Mouse (Mus musculus) bone marrow, adult 2 months (tissue): ENCODE data around the gene Aldh1l1. TPM values are rescaled to one million over a fixed set of nuclear protein-coding genes. Genes with fewer than 3 reads are reported as not detected.
A peak's percentile ranks its signal among the peaks of the same experiment; 100 is the strongest.

Source experiments
- H3K27ac ChIP-seq: fragments of 200-500 bp; 2 replicates; pipeline ENCODE4 v1.5.1; 2012; ENCODE audit warnings: low read depth, mild to moderate bottlenecking, control low read depth, inconsistent platforms, low read length; ENCODE audit not compliant: control insufficient read depth, poor library complexity, insufficient read depth
- H3K4me1 ChIP-seq: fragments of 200-500 bp; 2 replicates; pipeline ENCODE4 v1.6.1; 2011; ENCODE audit warnings: low read length; ENCODE audit not compliant: control insufficient read depth, insufficient read depth
- H3K4me3 ChIP-seq: fragments of 200-500 bp; replicated peaks from 2 replicates; pipeline ENCODE3; 2011; ENCODE audit warnings: mild to moderate bottlenecking, low read depth, low read length, control low read depth; ENCODE audit not compliant: control insufficient read depth
- CTCF ChIP-seq: fragments of 200-500 bp; IDR thresholded peaks from 2 replicates; pipeline ENCODE4 v1.5.1; 2011; ENCODE audit warnings: low read length, control low read depth; ENCODE audit not compliant: control insufficient read depth, insufficient read depth
- POLR2A ChIP-seq: fragments of 200-500 bp; IDR thresholded peaks from 2 replicates; pipeline ENCODE4 v1.6.1; 2011; ENCODE audit warnings: low read depth, mild to moderate bottlenecking, control low read depth, low read length, borderline replicate concordance; ENCODE audit not compliant: control insufficient read depth
- WGBS: fragments of 180-500 bp; shearing (Covaris S2); methylation state at CpG from one replicate; pipeline ENCODE4 v1.1.7; 2018; 5-methylcytosine and 5-hydroxymethylcytosine counted together
- polyA plus RNA-seq: library from polyadenylated mRNA; stranded (reverse); fragments of >200 nt; gene quantifications from 2 replicates; pipeline ENCODE4 v1.2.4, GENCODE M21; 2011; ENCODE audit warnings: low replicate concordance; ENCODE audit not compliant: missing spikeins, insufficient read depth, insufficient read length

Gene Aldh1l1
- polyA plus RNA-seq, 1 experiment = 4.5 TPM

DNA sequence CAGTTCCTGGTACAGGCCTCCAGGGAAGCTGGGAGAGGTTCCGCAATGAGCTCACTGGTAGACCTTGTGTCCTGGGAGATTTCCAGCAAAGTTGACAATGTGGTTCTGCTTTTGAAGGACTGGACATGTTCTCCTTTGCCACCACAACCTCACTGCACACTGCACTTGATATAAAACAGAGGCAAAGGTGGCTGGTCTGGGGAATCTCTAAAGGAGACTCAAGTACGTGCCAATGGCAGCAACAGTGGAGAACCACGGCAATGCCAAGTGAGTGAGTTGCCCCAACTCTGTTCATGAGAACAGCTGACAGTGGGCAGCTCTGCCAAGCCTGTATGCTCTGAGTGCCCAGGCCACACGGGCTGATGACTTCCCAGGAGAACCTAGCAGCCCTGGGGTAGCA, 53.0 kb downstream of the Aldh1l1 start:
- H3K4me3 ChIP-seq = no peak overlapping the region
- H3K4me1 ChIP-seq = no peaks in the 10 kb centered on the region
- TF ChIP-seq POLR2A = no peak
- no peak for TF ChIP-seq CTCF
- no peak overlapping the region for H3K27ac ChIP-seq
- WGBS = 85% methylated on average over 4 of the region's 4 CpGs

DNA sequence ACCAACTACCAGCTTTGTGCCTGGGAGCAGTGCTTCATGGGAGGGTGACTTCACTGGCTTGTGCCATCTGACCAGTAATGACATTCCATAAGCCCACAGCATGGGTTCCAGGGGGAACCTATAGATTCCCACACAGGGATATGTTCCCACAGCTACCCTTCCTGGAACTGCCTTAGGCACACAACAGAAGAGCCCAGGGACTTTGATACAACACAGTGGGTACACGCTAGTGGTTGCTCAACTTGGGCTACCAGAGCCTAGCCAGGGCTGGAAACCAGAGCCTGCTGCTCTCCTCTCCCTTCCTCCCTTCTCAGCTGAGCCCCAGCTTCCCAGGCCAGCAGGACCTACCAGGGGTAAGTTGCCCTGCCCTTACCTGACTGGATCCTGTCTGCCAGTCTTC, 54.3 kb downstream of the Aldh1l1 start:
- Histone ChIP-seq H3K4me3 (no peak overlapping the region), H3K27ac (no peak overlapping the region), H3K4me1 (no peaks in the 10 kb centered on the region)
- WGBS = 83% methylated on average over 1 of the region's 1 CpGs
- TF ChIP-seq POLR2A = no peak
- TF ChIP-seq CTCF = no peak

DNA sequence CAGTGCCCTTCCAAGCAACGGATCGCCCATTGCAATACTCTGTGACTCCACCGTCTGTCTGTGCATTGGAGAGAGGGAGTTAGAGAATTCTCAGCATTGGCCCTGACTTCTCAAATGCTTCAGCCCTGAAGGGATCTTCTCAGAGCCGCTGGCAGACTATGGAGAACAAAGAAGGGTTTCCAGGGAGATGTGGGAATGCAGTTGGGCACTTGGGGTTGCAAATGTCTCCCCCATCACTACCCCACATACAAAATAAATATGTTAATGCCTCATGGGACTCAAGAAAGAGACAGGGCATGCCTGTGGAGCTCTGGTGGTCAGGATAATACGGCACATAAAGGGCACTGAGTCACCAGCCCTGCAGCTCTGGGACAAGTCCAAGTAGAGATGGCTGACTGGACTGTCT, 55.1 kb downstream of the Aldh1l1 start:
- 77% methylated on average over 5 of the region's 5 CpGs for WGBS
- TF ChIP-seq CTCF (no peak), POLR2A (no peak)
- no peaks in the 10 kb centered on the region for H3K4me1 ChIP-seq
- H3K27ac ChIP-seq = no peak overlapping the region
- H3K4me3 ChIP-seq = no peak overlapping the region

GRCm38 (mm10) chr6:90544433-90544832, 58.2 kb downstream of the Aldh1l1 start:
- WGBS = 33% methylated on average over 2 of the region's 2 CpGs
- H3K4me1 ChIP-seq = no peaks in the 10 kb centered on the region
- TF ChIP-seq POLR2A (no peak), CTCF (no peak)

GRCm38 (mm10) chr6:90546274-90546673, 60.0 kb downstream of the Aldh1l1 start:
- TF ChIP-seq CTCF (no peak), POLR2A (no peak)
- 69% methylated on average over 3 of the region's 3 CpGs for WGBS
- Histone ChIP-seq H3K4me1 (no peaks in the 10 kb centered on the region), H3K27ac (no peak overlapping the region), H3K4me3 (no peak overlapping the region)

More at GRCm38 (mm10) chr6:90544433-90544832, 58.2 kb downstream of the Aldh1l1 start:
- Histone ChIP-seq H3K4me3 (no peak overlapping the region), H3K27ac (no peak overlapping the region)

DNA sequence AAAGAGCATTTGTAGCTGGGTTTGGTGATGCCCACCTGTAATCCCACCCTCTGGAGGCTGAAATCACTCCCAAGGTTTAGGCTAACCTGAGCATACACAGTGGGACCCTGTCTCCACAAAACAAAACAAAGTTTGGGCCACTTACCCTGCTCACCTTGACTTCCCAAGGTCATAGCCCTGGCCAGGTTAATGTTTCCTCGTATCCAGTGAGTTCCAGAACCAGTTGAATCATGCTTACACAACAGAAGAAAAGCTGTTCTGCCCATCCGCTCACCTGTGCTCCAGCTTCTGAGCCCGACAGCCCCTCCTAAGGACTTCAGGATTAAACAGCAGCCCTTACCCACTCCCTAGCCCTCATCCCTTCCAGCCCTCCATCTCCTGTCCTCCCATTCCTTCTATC, 60.8 kb downstream of the Aldh1l1 start:
- TF ChIP-seq CTCF = no peak
- no peak for TF ChIP-seq POLR2A
- WGBS = 77% methylated on average over 3 of the region's 3 CpGs
- H3K27ac ChIP-seq = no peak overlapping the region
- no peak overlapping the region for H3K4me3 ChIP-seq
- no peaks in the 10 kb centered on the region for H3K4me1 ChIP-seq

- Histone ChIP-seq H3K4me1 (no peaks in the 10 kb centered on the region), H3K4me3 (peak overlapping the region; percentile 5), H3K27ac (no peak overlapping the region)
- TF ChIP-seq CTCF = no peak
- no peak for TF ChIP-seq POLR2A
- 5% methylated on average over 25 of the region's 25 CpGs for WGBS
Observed at GRCm38 (mm10) chr6:90550161-90550912, 64.1 kb downstream of the Aldh1l1 start.

GRCm38 (mm10) chr6:90551251-90551650, 65.0 kb downstream of the Aldh1l1 start:
- no peak overlapping the region for H3K4me3 ChIP-seq
- H3K4me1 ChIP-seq = no peaks in the 10 kb centered on the region
- TF ChIP-seq POLR2A (no peak), CTCF (no peak)
- no peak overlapping the region for H3K27ac ChIP-seq

GRCm38 (mm10) chr6:90553197-90553596, 67.0 kb downstream of the Aldh1l1 start:
- no peak overlapping the region for H3K27ac ChIP-seq
- H3K4me1 ChIP-seq = no peaks in the 10 kb centered on the region
- TF ChIP-seq POLR2A (no peak), CTCF (no peak)
- H3K4me3 ChIP-seq = no peak overlapping the region
